Mouse (Mus musculus): ENCODE measurements at regions not wholly inside any gene's neighbourhood (a gene's known extent, or its start where the extent isn't known, plus 50 kb on each side); places are given as distances from the start of the nearest gene placed in this dataset.
"Not testable (repeated sequence)": the region's sequence is repeated elsewhere in the genome, so short reads cannot be mapped to it uniquely, and the experiment has no call there.

DNA sequence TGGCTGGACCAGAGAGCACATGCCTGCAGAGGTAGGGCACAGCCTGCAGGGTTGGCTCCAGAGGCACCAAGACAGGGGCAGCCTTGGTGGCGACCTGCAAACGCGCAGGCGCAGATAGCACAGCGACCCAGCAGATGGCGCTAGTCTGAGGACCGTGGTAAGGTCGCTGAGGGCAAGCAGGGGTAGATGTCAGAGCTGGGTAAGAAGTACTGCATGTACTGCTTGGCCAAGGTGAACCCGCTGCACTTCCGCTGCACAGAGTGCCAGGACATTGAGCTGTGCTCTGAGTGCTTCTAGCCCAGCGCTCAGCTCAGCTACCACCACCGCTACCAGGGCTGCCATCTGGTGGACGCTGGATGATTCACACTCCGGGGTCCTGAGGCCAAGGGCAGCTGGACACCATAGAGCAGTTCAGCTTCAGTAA lies 68.3 kb downstream of the Hsp90b1 start:
- not testable (repeated sequence) for H3K36me3 ChIP-seq; H3K9ac ChIP-seq; H3K9me3 ChIP-seq; H3K27me3 ChIP-seq (replicated peaks); H3K27ac ChIP-seq; H3K4me1 ChIP-seq (replicated peaks)
- H3K4me2 ChIP-seq (replicated peaks): peak overlapping the region; percentile 71
- ATAC-seq: peak; percentile 93
- peak overlapping the region; percentile 29; the same call in 1 of the 2 replicates for H3K4me3 ChIP-seq (replicated peaks)
- 3% methylated on average over 14 of the region's 14 CpGs for WGBS

DNA sequence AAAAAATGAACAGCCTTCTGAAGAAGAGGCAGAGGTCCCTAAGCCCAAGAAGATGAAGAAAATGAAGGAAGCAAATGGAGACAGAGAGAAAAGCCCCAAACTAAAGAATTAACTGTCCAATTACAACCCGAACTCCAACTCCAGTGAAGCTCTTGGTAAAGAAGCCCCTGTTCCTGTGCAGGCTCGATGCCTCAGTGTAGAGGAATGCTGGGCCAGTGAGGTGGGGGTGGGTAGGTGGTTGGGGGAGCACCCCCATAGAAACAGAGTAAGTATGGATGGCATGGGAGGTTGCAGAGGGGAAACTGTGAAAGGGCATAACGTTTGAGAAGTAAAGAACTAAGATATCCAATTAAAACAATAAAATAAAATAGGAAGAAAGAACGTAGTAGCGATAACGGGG lies 68.8 kb downstream of the Hsp90b1 start:
- 24% methylated on average over 6 of the region's 6 CpGs for whole genome bisulfite sequencing
- not testable (repeated sequence) for H3K9me3 ChIP-seq; ATAC-seq; H3K27ac ChIP-seq; H3K9ac ChIP-seq; H3K4me1 ChIP-seq (replicated peaks); H3K36me3 ChIP-seq; H3K27me3 ChIP-seq (replicated peaks)
- Histone ChIP-seq H3K4me3 (replicated peaks) (peak overlapping the region; percentile 29; the same call in 1 of the 2 replicates), H3K4me2 (replicated peaks) (peak overlapping the region; percentile 71)

- H3K9me3 ChIP-seq; ATAC-seq; H3K9ac ChIP-seq; H3K36me3 ChIP-seq; H3K27ac ChIP-seq; H3K4me2 ChIP-seq (replicated peaks); H3K27me3 ChIP-seq (replicated peaks); H3K4me3 ChIP-seq (replicated peaks); H3K4me1 ChIP-seq (replicated peaks): not testable (repeated sequence)
These were observed 78.6 kb downstream of the Hsp90b1 start for GRCm38 (mm10) chr10:86626734-86627133.

- ATAC-seq; H3K9ac ChIP-seq; H3K4me1 ChIP-seq (replicated peaks); H3K27me3 ChIP-seq (replicated peaks); H3K4me3 ChIP-seq (replicated peaks); H3K4me2 ChIP-seq (replicated peaks); H3K27ac ChIP-seq; H3K9me3 ChIP-seq; H3K36me3 ChIP-seq: not testable (repeated sequence)
- WGBS: 77% methylated on average over 6 of the region's 6 CpGs
These were observed 87.2 kb downstream of the Hsp90b1 start for GRCm38 (mm10) chr10:86617958-86618664.

- WGBS: 22% methylated on average over 1 of the region's 1 CpGs
- not testable (repeated sequence) for H3K36me3 ChIP-seq; H3K9me3 ChIP-seq; H3K4me2 ChIP-seq (replicated peaks); H3K27me3 ChIP-seq (replicated peaks); H3K27ac ChIP-seq; H3K4me3 ChIP-seq (replicated peaks); ATAC-seq; H3K9ac ChIP-seq; H3K4me1 ChIP-seq (replicated peaks)
These were observed 93.0 kb downstream of the Hsp90b1 start for GRCm38 (mm10) chr10:86612341-86612740.

GRCm38 (mm10) chr10:86610027-86610426 lies 95.3 kb downstream of the Hsp90b1 start:
- not testable (repeated sequence) for H3K36me3 ChIP-seq; H3K27me3 ChIP-seq (replicated peaks); H3K4me3 ChIP-seq (replicated peaks); H3K4me2 ChIP-seq (replicated peaks); H3K4me1 ChIP-seq (replicated peaks); H3K9ac ChIP-seq; H3K27ac ChIP-seq; ATAC-seq; H3K9me3 ChIP-seq
- WGBS: 65% methylated on average over 2 of the region's 2 CpGs

DNA sequence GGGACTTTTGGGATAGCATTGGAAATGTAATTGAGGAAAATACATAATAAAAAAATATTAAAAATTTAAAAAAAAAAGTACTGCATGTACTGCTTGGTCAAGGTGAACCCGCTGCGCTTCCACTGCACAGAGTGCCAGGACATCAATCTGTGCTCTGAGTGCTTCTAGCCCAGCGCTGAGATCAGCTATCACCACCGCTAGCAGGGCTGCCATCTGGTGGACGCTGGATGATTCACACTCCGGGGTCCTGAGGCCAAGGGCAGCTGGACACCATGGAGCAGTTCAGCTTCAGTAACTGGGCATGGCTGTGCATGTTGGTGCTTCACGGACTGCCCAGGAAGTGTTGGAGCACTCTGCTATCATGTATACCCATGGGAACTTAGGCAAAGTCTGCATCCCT lies 102.1 kb upstream of the Syn3 start:
- not testable (repeated sequence) for H3K4me2 ChIP-seq (replicated peaks); H3K27ac ChIP-seq; H3K9me3 ChIP-seq; H3K27me3 ChIP-seq (replicated peaks); H3K36me3 ChIP-seq; H3K9ac ChIP-seq; ATAC-seq; H3K4me3 ChIP-seq (replicated peaks); H3K4me1 ChIP-seq (replicated peaks)
- WGBS: 41% methylated on average over 7 of the region's 7 CpGs

DNA sequence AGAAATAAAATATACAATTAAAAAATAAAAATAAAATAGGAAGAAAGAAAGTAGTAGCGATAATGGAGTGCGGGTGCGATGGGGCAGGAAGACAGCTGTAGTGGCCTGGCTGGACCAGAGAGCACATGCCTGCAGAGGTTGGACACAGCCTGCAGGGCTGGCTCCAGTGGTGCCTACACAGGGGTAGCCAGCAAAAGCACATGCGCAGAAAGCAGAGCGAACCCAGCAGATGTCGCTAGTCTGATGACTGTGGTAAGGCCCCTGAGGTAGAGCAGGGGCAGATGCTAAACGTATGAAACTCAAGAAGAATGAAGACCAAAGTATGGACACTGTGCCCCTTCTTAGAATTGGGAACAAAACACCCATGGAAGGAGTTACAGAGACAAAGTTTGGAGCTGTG lies 101.3 kb upstream of the Syn3 start:
- H3K36me3 ChIP-seq; H3K4me3 ChIP-seq (replicated peaks); H3K9me3 ChIP-seq; H3K27ac ChIP-seq; ATAC-seq; H3K4me1 ChIP-seq (replicated peaks); H3K27me3 ChIP-seq (replicated peaks); H3K4me2 ChIP-seq (replicated peaks); H3K9ac ChIP-seq: not testable (repeated sequence)
- WGBS: 88% methylated on average over 7 of the region's 7 CpGs

GRCm38 (mm10) chr10:86590211-86590610 lies 91.5 kb upstream of the Syn3 start:
- not testable (repeated sequence) for H3K4me3 ChIP-seq (replicated peaks); H3K27me3 ChIP-seq (replicated peaks); H3K9ac ChIP-seq; H3K4me2 ChIP-seq (replicated peaks); H3K9me3 ChIP-seq; H3K27ac ChIP-seq; H3K36me3 ChIP-seq; ATAC-seq; H3K4me1 ChIP-seq (replicated peaks)
- 76% methylated on average over 2 of the region's 2 CpGs for WGBS

- ATAC-seq; H3K36me3 ChIP-seq; H3K9ac ChIP-seq; H3K4me3 ChIP-seq (replicated peaks); H3K4me1 ChIP-seq (replicated peaks); H3K27ac ChIP-seq; H3K9me3 ChIP-seq; H3K27me3 ChIP-seq (replicated peaks); H3K4me2 ChIP-seq (replicated peaks): not testable (repeated sequence)
- 76% methylated on average over 2 of the region's 2 CpGs for WGBS
These were observed 68.2 kb upstream of the Syn3 start for GRCm38 (mm10) chr10:86566875-86567274.

DNA sequence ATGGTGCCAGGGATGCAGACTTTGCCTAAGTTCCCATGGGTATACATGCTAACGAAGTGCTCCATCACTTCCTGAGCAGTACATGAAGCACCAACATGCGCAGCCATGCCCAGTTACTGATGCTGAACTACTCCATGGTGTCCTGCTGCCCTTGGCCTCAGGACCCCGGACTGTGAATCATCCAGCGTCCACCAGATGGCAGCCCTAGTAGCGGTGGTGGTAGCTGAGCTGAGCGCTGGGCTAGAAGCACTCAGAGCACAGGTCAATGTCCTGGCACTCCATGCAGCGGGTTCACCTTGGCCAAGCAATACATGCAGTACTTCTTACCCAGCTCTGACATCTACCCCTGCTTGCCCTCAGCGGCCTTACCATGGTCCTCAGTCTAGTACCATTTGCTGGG lies 57.1 kb upstream of the Syn3 start:
- no peak for ATAC-seq
- Histone ChIP-seq H3K4me2 (replicated peaks) (no peak overlapping the region), H3K4me1 (replicated peaks) (no peaks in the 10 kb centered on the region), H3K27ac (no peak overlapping the region), H3K9ac (no peak overlapping the region), H3K4me3 (replicated peaks) (no peak overlapping the region), H3K27me3 (replicated peaks) (no peaks in the 10 kb centered on the region), H3K9me3 (no peaks in the 10 kb centered on the region), H3K36me3 (no peaks in the 10 kb centered on the region)
- WGBS: 65% methylated on average over 8 of the region's 8 CpGs

Measured in intestine, embryonic 15.5 days (tissue).